Mouse (Mus musculus) gastrocnemius, postnatal 36 days (tissue): ENCODE results near the gene Cd163l1. TPM values are rescaled to one million over a fixed set of nuclear protein-coding genes. Genes with fewer than 3 reads are reported as not detected.

ENCODE experiments used
- DNase-seq, 2 experiments: peaks; one replicate each; pipeline ENCODE4 v3.0.0; 2022
- intact Hi-C: fragments of 180-260 bp; cut with DNase I; formaldehyde crosslinking; loops from one replicate; pipeline ENCODE4 v1.15.1; 2025
- total RNA-seq, 2 experiments: library from RNA; stranded (reverse); gene quantifications; 2 replicates each; pipeline ENCODE4 v1.2.3; 2021

Gene Cd163l1
- total RNA-seq, 2 experiments from 2014 or later, result not detected

DNA sequence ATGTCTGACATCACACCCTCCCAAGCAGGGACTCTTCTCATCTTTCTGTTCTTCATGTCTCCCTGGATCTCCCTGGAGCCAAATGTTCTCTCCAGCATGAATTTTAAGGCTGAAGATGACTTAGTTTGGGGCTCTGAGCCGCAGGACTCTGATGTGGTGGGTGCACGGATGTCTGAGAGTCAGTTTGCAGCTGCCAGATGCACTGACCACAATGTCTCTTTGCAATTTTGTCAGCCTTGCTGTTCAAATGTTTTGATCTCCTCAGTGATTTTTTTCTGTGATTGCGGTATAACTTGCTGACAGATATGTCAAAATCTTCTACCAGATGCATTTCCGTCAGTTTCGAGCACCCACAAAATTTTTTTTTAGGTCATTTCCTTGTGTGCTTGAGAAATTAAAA is 4.2 kb upstream of the Cd163l1 start:
- DNase-seq, result no peak
- intact Hi-C loops, result no loop called here

DNA sequence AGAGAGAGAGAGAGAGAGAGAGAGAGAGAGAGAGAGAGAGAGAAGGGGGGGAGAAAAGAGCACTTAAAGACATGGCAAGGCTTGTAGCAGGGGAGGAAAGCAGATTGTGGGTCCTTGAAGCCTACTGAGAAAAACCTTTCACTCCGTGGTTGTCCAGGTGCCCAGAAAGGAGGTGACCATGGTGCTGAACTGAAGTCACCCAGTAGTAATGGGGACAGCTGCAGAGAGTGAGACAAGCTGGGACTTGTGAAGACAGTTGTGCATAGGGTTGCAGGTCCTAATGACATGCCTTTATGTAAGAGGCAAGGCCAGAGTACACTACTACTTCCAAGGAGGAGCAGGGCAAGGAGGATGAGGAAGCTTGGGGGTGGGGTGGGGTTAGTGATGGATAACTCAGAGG is 1.2 kb downstream of the Cd163l1 start:
- DNase-seq, result no peak

DNA sequence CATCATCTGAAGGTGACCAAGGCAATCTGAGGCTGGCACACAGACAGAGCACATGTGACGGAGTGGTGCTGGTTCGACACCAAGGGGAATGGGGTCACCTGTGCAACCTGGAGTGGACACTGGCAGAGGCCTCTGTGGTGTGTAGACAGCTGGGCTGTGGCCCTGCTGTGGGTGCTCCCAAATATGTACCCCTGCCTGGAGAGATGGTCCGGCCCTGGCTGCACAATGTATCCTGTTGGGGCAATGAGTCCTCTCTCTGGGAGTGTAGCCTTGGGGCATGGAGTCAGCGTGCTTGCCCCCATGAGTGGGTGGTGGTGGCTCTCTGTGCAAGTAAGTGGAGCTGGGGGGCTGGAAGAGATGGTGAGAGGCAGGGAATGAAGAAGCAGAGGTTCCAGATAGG is 2.3 kb downstream of the Cd163l1 start:
- intact Hi-C loops, result no loop called here
- no peak for DNase-seq

More for the DNA sequence above, 1.2 kb downstream of the Cd163l1 start:
- intact Hi-C loops, result no loop called here

GRCm38 (mm10) chr7:140224209-140224608 is 6.1 kb downstream of the Cd163l1 start:
- intact Hi-C loops, result no loop called here
- no peak for DNase-seq

DNA sequence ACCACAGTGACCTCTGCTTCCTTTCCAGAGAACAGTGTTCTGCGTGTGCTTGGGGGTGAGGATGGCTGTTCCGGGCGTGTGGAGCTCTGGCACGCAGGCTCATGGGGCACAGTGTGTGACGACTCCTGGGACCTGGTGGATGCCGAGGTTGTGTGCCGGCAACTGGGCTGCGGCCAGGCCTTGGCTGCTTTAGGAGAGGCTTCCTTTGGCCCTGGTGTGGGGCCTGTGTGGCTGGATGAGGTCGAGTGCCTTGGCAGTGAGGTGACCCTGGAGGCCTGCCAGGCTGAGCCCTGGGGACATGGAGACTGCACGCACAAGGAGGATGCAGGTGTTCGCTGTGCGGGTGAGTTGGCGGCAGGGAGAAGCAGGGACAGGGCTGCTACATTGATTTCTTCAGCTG is 10.4 kb downstream of the Cd163l1 start:
- intact Hi-C loops, result no loop called here
- DNase-seq, result no peak

- intact Hi-C loops, result no loop called here
- no peak for DNase-seq
Observed at GRCm38 (mm10) chr7:140231026-140231425, 13.0 kb downstream of the Cd163l1 start.

DNA sequence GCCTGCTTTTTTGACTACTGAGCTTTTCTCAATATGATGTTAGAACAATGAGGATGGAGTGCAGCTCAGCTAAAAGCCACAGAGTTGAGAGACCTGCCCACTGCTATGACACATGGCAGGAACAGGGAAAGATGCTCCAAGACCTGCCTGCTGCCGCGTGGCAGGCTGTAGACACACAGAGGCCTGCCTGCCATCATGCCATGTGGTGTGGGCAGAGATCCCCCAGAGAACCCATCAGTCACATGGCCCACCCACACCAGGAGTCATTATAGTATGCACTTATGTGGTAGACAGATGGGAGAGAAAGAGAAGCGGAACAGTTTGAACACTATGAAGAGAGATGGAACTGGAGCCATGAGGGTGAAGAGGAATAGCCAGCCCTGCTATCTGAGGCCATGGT is 15.6 kb downstream of the Cd163l1 start:
- no peak for DNase-seq
- intact Hi-C loops, result no loop called here

DNA sequence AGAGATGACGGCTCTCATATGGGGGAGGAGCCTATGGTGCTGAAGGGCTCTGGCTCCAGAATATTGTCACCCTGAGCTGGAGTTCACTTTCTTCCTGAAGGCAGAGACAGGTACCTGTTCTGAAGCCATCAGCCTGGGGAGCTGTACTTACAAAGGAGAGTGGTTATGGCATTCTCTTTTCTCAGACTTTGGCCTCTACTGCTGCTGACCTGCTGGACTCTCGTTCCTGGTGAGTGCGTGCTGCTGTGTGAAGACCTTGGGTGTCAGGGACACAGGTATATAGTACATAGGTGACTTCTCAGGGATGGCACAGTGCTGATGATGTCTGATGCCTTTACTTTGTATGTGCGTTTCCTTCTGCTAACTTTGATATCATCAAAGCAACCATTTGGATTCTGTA is 29.1 kb downstream of the Cd163l1 start, which contains the start of gene 5830411N06Rik:
TSS of gene 5830411N06Rik (plus strand) at position 69 of the 400 bp plus-strand sequence.
- intact Hi-C loops, result no loop called here
- DNase-seq, result no peak

DNA sequence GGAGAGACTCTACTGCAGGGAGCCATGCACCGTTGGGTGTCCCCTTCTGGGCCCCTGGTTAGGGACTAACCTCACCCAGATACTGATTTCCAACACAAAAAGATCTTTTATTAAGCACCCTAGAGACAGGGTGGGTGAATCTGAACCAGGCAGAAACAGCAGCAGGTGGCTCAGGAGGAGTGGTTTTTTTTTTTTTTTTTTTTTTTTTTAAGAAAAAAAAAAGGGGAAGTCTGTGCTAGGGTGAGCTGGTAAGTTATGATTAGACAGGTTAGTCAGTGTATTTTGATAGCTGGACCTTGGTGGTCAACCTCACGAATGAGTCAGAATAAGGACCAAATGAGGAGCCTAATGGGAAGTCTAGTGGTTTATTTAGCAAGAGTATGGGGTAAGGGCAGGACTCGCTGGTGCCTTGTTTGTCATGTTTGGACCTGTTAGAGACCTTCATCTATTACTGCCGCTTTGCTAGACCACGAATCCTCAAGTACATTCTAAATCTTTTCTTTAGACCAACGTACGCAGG is 35.8 kb downstream of the Cd163l1 start:
- intact Hi-C loops, result no loop called here
- no peak for DNase-seq

Other genes with a start within 250 kb of the Cd163l1 start
- gene 6430531B16Rik, start 239.5 kb upstream of the Cd163l1 start, total RNA-seq, result not detected
- under 1 TPM; 0.74 to 0.89 TPM for gene Adam8, start 225.7 kb upstream of the Cd163l1 start, total RNA-seq
- gene Zfp511, start 181.9 kb upstream of the Cd163l1 start, total RNA-seq, result 1 to 10 TPM; 7.7 to 8.2 TPM
- 10 to 100 TPM; 16.8 to 19.2 TPM for gene Tubgcp2, start 181.6 kb upstream of the Cd163l1 start, total RNA-seq
- gene Msx3, start 169.2 kb upstream of the Cd163l1 start, total RNA-seq, result not detected
- under 1 TPM in 1 of 2 experiments, not detected in 1; 0.33 TPM for gene Caly, start 135.7 kb upstream of the Cd163l1 start, total RNA-seq
- not detected for gene Prap1, start 124.9 kb upstream of the Cd163l1 start, total RNA-seq
- 10 to 100 TPM; 38.9 to 42.5 TPM for gene Fuom, start 115.8 kb upstream of the Cd163l1 start, total RNA-seq
- gene Paox, start 102.5 kb upstream of the Cd163l1 start, total RNA-seq, result 1 to 10 TPM; 3.1 to 3.7 TPM
- gene Echs1, start 101.8 kb upstream of the Cd163l1 start, total RNA-seq, result 100 to 1,000 TPM; 105 to 146 TPM
- gene Mtg1, start 80.7 kb upstream of the Cd163l1 start, total RNA-seq, result 10 to 100 TPM; 24.4 to 25.2 TPM
- gene Sprn, start 63.4 kb upstream of the Cd163l1 start, total RNA-seq, result under 1 TPM in 1 of 2 experiments, not detected in 1; 0.27 TPM
- not detected for gene Olfr522, start 53.5 kb upstream of the Cd163l1 start, total RNA-seq
- gene Olfr523, start 45.0 kb upstream of the Cd163l1 start, total RNA-seq, result not detected
- not detected for gene Olfr524, start 12.3 kb upstream of the Cd163l1 start, total RNA-seq
- not detected for gene 5830411N06Rik, start 29.0 kb downstream of the Cd163l1 start, total RNA-seq
- not detected for gene Olfr525, start 102.6 kb downstream of the Cd163l1 start, total RNA-seq
- gene Olfr527, start 115.8 kb downstream of the Cd163l1 start, total RNA-seq, result not detected
- gene Olfr60, start 143.4 kb downstream of the Cd163l1 start, total RNA-seq, result not detected
- gene Olfr530, start 158.1 kb downstream of the Cd163l1 start, total RNA-seq, result not detected
- not detected for gene Olfr531, start 184.7 kb downstream of the Cd163l1 start, total RNA-seq
- not detected for gene Olfr532, start 203.4 kb downstream of the Cd163l1 start, total RNA-seq
- not detected for gene Olfr533, start 245.1 kb downstream of the Cd163l1 start, total RNA-seq